In genomic region chr16:8842962-8843361, GRCm38 (mm10) we compare ENCODE assay signal across 22 mouse cellular contexts.
"Had no signal": no experiment of that assay in that cellular context is flagged by ENCODE, and none has a peak within 500 bp of the region (broad histone marks: within the 10 kb centered on the region; RNA-seq: fewer than 3 reads in every experiment).

No protein-coding gene starts in this region.

- DNase-seq: kidney, adult 9 months; kidney, postnatal 14 days; kidney, postnatal 4 days; layer of hippocampus, adult 9-11 months; liver; lung, adult 2 months; lung, postnatal 14 days; lung, postnatal 4 days; right cerebral cortex, adult 18-20 months; right cerebral cortex, postnatal 14 days; right cerebral cortex, postnatal 4 days; thymus, postnatal 36 days had no signal

- H3K4me1 ChIP-seq: limb, embryonic 10.5 days; limb, embryonic 13.5 days; neural tube, embryonic 12.5 days; stomach, embryonic 15.5 days had no signal

- H3K9ac ChIP-seq: limb, embryonic 13.5 days; liver, embryonic 12.5 days; liver, embryonic 15.5 days; midbrain, embryonic 12.5 days; midbrain, embryonic 15.5 days; neural tube, embryonic 12.5 days; neural tube, embryonic 15.5 days; stomach, embryonic 15.5 days had no signal

- ATAC-seq: liver, embryonic 12.5 days; midbrain, embryonic 15.5 days had no signal

- H3K27me3 ChIP-seq: limb, embryonic 13.5 days; liver, embryonic 12.5 days; liver, embryonic 15.5 days; midbrain, embryonic 12.5 days; midbrain, embryonic 15.5 days; neural tube, embryonic 12.5 days; neural tube, embryonic 15.5 days; stomach, embryonic 15.5 days had no signal

- H3K4me3 ChIP-seq: layer of hippocampus, adult 2 months; limb, embryonic 10.5 days; limb, embryonic 13.5 days; liver, embryonic 12.5 days; liver, embryonic 15.5 days; midbrain, embryonic 12.5 days; midbrain, embryonic 15.5 days; neural tube, embryonic 12.5 days; neural tube, embryonic 15.5 days; stomach, embryonic 15.5 days had no signal

- H3K9me3 ChIP-seq: limb, embryonic 10.5 days; limb, embryonic 13.5 days; liver, embryonic 12.5 days; liver, embryonic 15.5 days; midbrain, embryonic 12.5 days; midbrain, embryonic 15.5 days; neural tube, embryonic 12.5 days; neural tube, embryonic 15.5 days; stomach, embryonic 15.5 days had no signal

- H3K27ac ChIP-seq: layer of hippocampus, adult 2 months; limb, embryonic 10.5 days; limb, embryonic 13.5 days; liver, embryonic 12.5 days; liver, embryonic 15.5 days; midbrain, embryonic 12.5 days; midbrain, embryonic 15.5 days; neural tube, embryonic 12.5 days; neural tube, embryonic 15.5 days; stomach, embryonic 15.5 days had no signal
